Mouse (Mus musculus) macrophage (primary cell): ENCODE data around the gene Nthl1. TPM values are rescaled to one million over a fixed set of nuclear protein-coding genes. Genes with fewer than 3 reads are reported as not detected.

Experiments
- H3K27ac ChIP-seq: fragments of 350-480 bp; formaldehyde crosslinking; 2 replicates; pipeline ENCODE4 v1.9.0; 2021
- H3K36me3 ChIP-seq: fragments of 350-480 bp; formaldehyde crosslinking; 2 replicates; pipeline ENCODE4 v1.9.0; 2021; ENCODE audit errors: inconsistent target
- H3K4me3 ChIP-seq: fragments of 350-480 bp; formaldehyde crosslinking; 2 replicates; pipeline ENCODE4 v1.9.0; 2021; ENCODE audit errors: inconsistent target
- H3K79me2 ChIP-seq: fragments of 350-480 bp; formaldehyde crosslinking; 2 replicates; pipeline ENCODE4 v1.9.0; 2021; ENCODE audit errors: inconsistent target
- WGBS: methylation state at CpG from one replicate; pipeline ENCODE4 v1.1.7; 2026; ENCODE audit warnings: inconsistent platforms; ENCODE audit not compliant: missing documents; 5-methylcytosine and 5-hydroxymethylcytosine counted together
- polyA plus RNA-seq: library from polyadenylated mRNA; stranded (reverse); fragments of 250-400 nt; gene quantifications from 3 replicates; pipeline ENCODE4 v1.2.4, GENCODE M21; 2018; ENCODE audit warnings: inconsistent platforms

Gene Nthl1
- polyA plus RNA-seq, 1 experiment from 2014 or later, result 3.1 TPM

GRCm38 (mm10) chr17:24638840-24639239, 6.4 kb downstream of the Nthl1 start:
- Histone ChIP-seq H3K27ac (no peak overlapping the region), H3K36me3 (no peaks in the 10 kb centered on the region), H3K79me2 (no peaks in the 10 kb centered on the region), H3K4me3 (no peak overlapping the region)
- WGBS, result 86% methylated on average over 9 of the region's 9 CpGs

DNA sequence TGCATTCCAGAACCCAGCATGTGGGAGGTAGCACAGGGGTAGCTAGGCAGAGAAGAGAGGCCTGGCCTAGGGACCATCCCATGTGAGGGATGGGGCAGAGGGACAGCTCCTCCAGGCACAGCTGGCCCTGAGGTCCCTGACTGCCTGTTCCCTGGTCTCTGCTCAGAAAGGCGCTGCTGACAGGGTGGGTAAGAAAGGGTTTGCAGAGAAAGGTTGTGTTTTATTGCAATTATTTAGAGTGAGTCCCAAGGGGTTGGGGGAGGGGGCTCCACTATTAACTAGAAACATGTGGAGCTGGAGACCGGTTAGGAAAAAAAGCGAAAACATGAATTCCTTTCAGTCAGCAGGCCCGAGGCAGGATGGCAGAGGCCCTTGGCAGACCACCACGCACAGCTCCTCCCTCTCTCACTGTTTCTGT, 7.1 kb downstream of the Nthl1 start:
- Histone ChIP-seq H3K27ac (no peak overlapping the region), H3K79me2 (no peaks in the 10 kb centered on the region), H3K4me3 (no peak overlapping the region), H3K36me3 (no peaks in the 10 kb centered on the region)
- WGBS, result 93% methylated on average over 5 of the region's 5 CpGs

DNA sequence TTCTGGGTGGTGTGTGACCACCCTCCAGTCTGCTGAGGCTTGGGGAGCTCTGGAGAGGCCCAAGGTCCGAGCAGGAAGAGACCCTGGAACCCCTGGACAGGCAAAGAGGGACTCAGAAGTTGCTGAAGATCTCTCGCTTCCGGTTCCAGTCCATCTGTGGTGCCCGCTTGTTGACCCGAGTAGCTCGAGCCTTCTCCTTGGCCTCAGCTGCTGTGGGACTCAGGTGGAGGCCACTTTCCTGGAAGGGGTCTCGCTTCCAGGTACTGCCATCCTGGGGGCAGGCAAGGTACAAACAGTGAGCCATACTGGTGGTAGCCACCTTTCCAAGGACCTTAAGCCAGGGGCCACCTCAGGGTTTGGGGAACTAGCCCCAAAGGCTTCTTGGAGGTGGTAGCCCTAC, 7.6 kb downstream of the Nthl1 start:
- WGBS, result 99% methylated on average over 7 of the region's 7 CpGs
- no peak overlapping the region for H3K4me3 ChIP-seq
- no peaks in the 10 kb centered on the region for H3K79me2 ChIP-seq
- H3K27ac ChIP-seq, result no peak overlapping the region
- no peaks in the 10 kb centered on the region for H3K36me3 ChIP-seq

GRCm38 (mm10) chr17:24640581-24640980, 8.1 kb downstream of the Nthl1 start:
- Histone ChIP-seq H3K27ac (no peak overlapping the region), H3K4me3 (no peak overlapping the region)
- 95% methylated on average over 15 of the region's 15 CpGs for WGBS

GRCm38 (mm10) chr17:24641944-24642343, 9.5 kb downstream of the Nthl1 start:
- Histone ChIP-seq H3K4me3 (no peak overlapping the region), H3K27ac (no peak overlapping the region), H3K79me2 (no peaks in the 10 kb centered on the region), H3K36me3 (no peaks in the 10 kb centered on the region)
- 95% methylated on average over 14 of the region's 14 CpGs for WGBS

More at GRCm38 (mm10) chr17:24640581-24640980, 8.1 kb downstream of the Nthl1 start:
- Histone ChIP-seq H3K79me2 (no peaks in the 10 kb centered on the region), H3K36me3 (no peaks in the 10 kb centered on the region)

DNA sequence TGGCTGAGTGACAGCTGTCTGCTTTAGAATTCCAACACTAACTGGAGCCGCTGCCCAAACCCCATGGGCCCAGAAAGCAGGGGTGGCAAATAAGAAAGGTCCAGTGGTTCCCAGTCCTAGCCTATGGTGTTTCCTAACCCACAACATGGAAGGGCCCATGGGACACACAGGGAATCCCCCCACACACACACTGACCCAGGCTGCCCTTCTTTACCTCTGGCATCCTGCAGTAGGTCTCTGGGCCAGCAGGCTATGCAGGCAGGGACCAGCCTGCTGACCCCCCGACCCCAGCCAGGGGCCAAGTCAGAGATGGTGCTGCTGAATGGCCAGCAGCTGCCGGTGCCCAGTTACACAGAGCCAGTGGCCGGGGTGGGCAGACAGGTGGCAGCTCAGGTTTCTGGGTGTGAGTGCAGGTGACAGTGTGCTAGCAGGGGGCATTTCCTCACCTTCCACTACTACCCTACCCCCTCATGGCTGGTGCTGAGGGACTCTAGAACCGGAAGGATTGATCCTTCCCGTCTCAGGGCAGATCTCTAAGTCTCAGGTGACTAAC, 10.4 kb downstream of the Nthl1 start:
- H3K36me3 ChIP-seq, result no peaks in the 10 kb centered on the region
- WGBS, result 98% methylated on average over 6 of the region's 6 CpGs

DNA sequence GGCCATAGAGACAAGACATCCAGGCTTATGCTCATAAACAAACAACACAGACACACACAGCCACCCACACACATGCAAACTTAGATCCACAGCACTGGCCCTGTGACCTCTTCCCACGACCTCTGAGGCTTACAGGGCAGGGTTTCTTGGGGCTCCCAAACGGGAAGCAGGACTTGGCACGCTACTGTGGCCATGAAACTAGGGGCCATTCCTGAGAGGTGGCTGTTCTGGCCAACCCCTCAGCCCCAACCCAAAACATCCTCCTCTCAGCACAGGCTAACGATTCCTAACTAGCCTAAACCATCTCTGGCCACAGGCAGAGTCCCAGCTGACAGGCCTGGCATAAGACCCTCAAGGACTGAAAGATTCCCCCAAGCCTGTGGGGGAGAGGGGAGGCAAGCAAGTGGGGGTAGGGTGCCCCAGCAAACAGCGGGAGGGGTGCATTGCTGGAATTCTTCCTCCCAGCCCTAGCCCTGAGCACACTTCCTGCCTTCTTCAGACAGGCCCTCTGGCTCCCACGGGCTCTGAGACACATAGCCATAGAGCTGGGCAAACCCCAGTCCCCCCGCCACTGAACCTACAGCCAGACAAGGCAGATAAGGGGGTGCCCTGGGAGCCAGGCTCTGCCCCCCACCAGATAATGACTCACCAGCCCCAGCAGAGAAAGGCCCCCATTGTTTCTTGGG, 11.7 kb downstream of the Nthl1 start:
- Histone ChIP-seq H3K79me2 (no peaks in the 10 kb centered on the region), H3K4me3 (no peak overlapping the region), H3K36me3 (no peaks in the 10 kb centered on the region), H3K27ac (no peak overlapping the region)
- 80% methylated on average over 7 of the region's 7 CpGs for WGBS

More for the DNA sequence above, 10.4 kb downstream of the Nthl1 start:
- H3K4me3 ChIP-seq, result no peak overlapping the region
- no peaks in the 10 kb centered on the region for H3K79me2 ChIP-seq
- H3K27ac ChIP-seq, result no peak overlapping the region

DNA sequence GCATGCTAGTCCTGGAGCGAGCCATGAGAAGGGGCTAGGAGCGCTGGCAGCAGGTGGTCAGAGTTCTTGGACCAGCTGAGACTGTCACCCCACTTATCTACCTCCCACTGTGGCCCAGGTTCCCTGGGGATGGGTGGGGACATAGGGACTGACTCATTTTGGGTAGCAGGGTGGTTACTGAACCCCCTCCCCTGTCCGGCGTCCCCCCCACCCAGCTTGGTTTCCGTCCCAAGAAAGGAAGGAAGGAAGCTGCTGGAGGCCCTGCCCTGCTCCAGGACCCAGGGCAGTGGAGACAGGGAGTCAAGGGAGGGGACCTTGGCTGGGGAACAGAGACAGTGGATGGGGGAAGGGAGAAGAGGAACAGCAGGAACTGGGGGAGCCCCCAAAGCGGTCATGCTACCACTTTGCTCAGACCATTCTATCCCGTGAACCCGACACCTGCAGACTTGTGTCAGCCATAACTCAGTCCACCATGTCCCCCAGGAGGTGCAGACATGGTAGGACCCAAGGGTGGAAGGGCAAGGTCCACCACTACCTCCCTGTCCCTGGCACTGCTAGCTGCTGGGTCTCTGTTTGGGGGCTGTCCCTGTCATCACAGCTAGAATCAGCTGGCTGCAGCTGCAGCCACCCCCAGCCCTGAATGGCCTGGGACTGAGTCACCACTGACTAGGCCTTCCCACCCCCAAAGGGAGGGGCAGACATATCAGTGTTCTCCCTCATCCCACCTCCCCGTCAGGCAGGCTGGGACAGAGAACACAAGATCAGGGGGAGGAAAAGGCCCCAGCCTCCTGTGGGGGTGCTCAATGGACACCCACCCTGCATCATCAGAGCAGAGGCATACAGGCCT, 12.6 kb downstream of the Nthl1 start:
- 73% methylated on average over 8 of the region's 9 CpGs for WGBS
- H3K27ac ChIP-seq, result no peak overlapping the region

DNA sequence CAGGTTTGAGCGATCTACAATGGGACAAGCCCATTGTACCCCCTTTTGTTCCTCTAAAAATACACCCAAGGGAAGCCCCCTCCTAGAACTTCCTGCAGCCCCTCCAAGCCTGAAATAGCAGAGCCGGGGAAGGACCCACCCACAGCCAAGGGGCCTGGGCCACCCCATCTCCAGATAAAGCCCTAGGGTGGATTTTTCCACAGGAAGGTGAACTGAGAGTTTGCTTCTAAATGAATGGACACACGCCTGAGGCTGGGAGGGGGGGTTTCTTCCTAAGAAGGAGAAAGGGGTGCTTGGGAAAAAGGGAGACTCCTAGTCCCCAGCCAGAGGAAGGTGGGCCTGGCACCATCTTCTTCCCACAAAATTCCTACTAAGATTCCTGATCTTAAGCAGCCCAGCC, 13.4 kb downstream of the Nthl1 start:
- Histone ChIP-seq H3K36me3 (no peaks in the 10 kb centered on the region), H3K27ac (no peak overlapping the region), H3K79me2 (no peaks in the 10 kb centered on the region), H3K4me3 (no peak overlapping the region)
- 96% methylated on average over 3 of the region's 3 CpGs for WGBS

More for the DNA sequence above, 12.6 kb downstream of the Nthl1 start:
- Histone ChIP-seq H3K4me3 (no peak overlapping the region), H3K79me2 (no peaks in the 10 kb centered on the region), H3K36me3 (no peaks in the 10 kb centered on the region)

- Histone ChIP-seq H3K36me3 (no peaks in the 10 kb centered on the region), H3K79me2 (no peaks in the 10 kb centered on the region), H3K4me3 (no peak overlapping the region), H3K27ac (no peak overlapping the region)
- WGBS, result 95% methylated on average over 4 of the region's 4 CpGs
Observed at GRCm38 (mm10) chr17:24646381-24646780, 13.9 kb downstream of the Nthl1 start.

DNA sequence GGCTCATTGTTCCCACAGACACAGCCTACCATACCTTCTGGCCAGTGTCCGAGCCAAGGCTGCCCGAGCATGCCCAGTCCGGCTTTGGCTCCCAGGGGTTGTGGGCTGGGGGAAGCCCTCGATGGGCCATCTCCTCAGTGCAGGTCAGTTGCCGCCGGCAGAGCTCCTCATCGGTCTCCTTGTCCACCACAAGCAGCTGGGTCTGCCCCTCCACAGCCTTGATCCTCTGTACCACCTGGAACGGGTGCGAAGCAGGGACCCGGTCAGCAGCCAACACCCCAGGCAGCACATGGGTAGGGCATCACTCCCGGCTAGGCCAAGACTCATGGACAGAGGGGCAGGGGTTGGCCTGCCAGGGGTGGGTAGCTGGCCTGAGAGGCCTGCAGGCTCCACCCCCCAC, 15.0 kb downstream of the Nthl1 start:
- Histone ChIP-seq H3K4me3 (no peak overlapping the region), H3K27ac (no peak overlapping the region), H3K79me2 (no peaks in the 10 kb centered on the region), H3K36me3 (no peaks in the 10 kb centered on the region)
- WGBS, result 89% methylated on average over 11 of the region's 11 CpGs

DNA sequence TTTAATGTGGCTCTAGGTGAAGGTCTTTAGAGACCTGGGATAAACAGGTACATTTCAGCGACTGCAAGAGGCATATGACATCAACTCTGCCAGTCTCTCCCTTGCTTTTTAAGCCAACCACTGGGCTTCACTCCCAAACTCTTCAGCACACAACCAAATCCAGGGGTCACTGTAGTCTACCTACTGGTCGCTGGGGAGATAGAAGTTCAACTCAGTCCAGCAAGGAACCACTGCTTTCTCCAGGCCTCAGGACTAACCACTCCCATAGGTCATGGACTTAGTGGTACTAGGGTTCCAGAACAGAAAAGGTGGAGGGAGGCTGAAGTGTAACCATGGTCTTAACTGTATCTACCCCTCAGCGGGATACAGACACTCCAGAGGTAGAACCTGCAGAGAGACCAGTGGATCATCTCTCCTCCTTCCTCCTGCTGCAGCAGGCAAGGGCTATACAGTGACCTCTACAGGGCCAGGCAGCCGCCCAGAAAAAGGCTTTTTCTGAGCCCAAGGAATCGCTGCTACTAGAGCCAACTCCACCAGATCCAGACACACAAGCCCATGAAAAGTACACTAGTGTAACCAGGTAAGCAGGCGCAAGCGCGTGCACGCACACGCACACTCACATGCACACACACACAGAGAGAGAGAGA, 16.4 kb downstream of the Nthl1 start:
- WGBS, result 89% methylated on average over 10 of the region's 10 CpGs
- no peak overlapping the region for H3K4me3 ChIP-seq

GRCm38 (mm10) chr17:24649581-24650069, 17.1 kb downstream of the Nthl1 start:
- no peaks in the 10 kb centered on the region for H3K36me3 ChIP-seq

More for the DNA sequence above, 16.4 kb downstream of the Nthl1 start:
- Histone ChIP-seq H3K27ac (no peak overlapping the region), H3K36me3 (no peaks in the 10 kb centered on the region), H3K79me2 (no peaks in the 10 kb centered on the region)

DNA sequence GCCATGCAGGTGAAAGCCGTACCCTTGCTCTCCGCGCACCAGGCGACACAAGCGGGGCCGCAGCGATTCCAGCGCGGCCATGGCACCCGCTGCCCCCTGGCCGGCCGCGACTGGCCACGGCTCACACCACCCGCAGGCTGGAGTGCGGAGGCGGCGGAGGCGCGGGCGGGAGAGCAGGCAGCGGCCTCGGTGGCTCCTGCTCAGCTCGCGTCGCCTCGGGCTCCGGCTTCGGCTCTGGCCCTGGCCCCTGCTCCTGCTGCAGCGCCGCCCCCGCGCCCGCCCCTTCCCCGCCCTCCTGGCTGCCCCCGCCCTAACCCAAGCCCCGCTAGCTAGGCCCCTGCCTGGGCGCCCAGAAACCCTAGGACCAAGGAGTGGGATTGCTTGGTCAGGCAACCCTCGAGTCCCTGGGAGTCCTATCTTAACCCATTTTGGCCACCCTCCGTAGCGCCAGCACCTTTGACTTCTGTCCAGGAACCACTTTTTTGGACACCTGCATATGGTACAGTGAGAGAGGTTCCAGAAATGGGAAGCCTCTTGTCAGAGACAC, 17.7 kb downstream of the Nthl1 start, which contains the start of gene Slc9a3r2:
Slc9a3r2 (minus strand) TSS at position 258 of the 547 bp plus-strand sequence.
- no peaks in the 10 kb centered on the region for H3K79me2 ChIP-seq
- no peak within 1 kb of the TSS for H3K4me3 ChIP-seq
- 5% methylated on average over 36 of the region's 41 CpGs for WGBS
- no peaks in the 10 kb centered on the region for H3K36me3 ChIP-seq
- H3K27ac ChIP-seq, result no peak within 1 kb of the TSS

More at GRCm38 (mm10) chr17:24649581-24650069, 17.1 kb downstream of the Nthl1 start:
- Histone ChIP-seq H3K27ac (no peak overlapping the region), H3K4me3 (no peak overlapping the region), H3K79me2 (no peaks in the 10 kb centered on the region)
- WGBS, result 3% methylated on average over 35 of the region's 35 CpGs
